Mouse (Mus musculus) megakaryocyte, adult 5-6 weeks (primary cell): Measurements from ENCODE around the gene CK137956. TPM values are rescaled to one million over a fixed set of nuclear protein-coding genes. Genes with fewer than 3 reads are reported as not detected.

Source experiments
- ATAC-seq: 2 replicates; pipeline ENCODE4 v1.8.0; 2016; ENCODE audit warnings: mild to moderate bottlenecking, inconsistent platforms; ENCODE audit not compliant: poor library complexity, severe bottlenecking
- total RNA-seq, 2 experiments: library from RNA; stranded (forward) in 1 of 2; stranded (reverse) in 1 of 2; fragments of 153-499, 151-499 nt in 1 of 2; fragments of 221-1000, 200-1000 nt in 1 of 2; gene quantifications; 2 replicates each; pipeline versions ENCODE4 v1.2.3 to v1.2.4; 2015 to 2017

The CK137956 gene
- total RNA-seq (2015): not detected in 2 replicates
- not detected in 2 replicates for total RNA-seq (2017)

GRCm38 (mm10) chr4:127970901-127971868, at the start of gene CK137956:
TSS of gene CK137956 (minus strand) at chr4:127970951.
- no peak for ATAC-seq

DNA sequence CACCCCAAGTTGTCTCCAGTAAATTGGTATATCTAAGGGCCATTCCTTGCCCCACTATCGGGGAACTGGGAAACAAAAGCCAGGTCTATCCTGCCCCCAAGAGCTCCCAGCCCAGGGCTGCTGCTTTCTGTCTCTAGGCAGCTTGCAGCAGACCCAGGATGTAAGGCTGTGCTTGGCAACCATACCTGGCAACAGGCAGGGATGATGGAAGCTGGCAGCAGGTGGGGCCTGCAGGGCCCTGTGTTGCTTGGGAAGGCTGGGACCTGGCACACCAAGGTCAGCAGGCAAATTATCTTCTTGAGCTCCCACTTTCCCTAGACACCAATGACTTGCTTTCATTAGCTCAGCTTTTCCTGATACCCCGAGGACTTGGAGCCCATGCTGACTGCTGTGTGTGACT, 48.7 kb upstream of the CK137956 start:
- no peak for ATAC-seq

GRCm38 (mm10) chr4:128004797-128005452, 34.2 kb upstream of the CK137956 start:
- ATAC-seq: no peak

DNA sequence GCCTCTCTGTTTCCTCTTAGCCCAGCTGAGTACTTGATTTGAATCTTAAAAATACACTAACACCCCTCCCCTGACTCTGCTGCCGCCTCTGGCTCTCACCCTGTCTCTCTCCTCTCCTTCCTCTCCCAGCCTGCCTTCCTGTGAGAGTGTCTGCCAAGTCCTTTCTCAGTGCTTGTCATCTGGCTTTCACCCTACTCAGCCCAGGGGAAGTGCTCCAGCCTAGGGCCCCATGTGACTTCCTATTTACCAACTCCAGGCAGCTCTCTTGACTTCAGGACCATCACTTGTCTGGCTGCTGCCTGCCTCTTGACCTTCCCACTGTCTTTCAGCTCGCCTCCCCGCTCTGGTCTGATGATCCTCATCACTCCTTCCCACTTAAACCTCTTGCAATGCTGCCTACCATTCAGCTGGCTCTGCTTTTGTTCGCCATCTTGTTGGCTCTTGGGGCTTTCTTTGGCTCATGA, 31.9 kb upstream of the CK137956 start:
- no peak for ATAC-seq

- no peak for ATAC-seq
These were observed 28.5 kb upstream of the CK137956 start for GRCm38 (mm10) chr4:127999281-127999680.

DNA sequence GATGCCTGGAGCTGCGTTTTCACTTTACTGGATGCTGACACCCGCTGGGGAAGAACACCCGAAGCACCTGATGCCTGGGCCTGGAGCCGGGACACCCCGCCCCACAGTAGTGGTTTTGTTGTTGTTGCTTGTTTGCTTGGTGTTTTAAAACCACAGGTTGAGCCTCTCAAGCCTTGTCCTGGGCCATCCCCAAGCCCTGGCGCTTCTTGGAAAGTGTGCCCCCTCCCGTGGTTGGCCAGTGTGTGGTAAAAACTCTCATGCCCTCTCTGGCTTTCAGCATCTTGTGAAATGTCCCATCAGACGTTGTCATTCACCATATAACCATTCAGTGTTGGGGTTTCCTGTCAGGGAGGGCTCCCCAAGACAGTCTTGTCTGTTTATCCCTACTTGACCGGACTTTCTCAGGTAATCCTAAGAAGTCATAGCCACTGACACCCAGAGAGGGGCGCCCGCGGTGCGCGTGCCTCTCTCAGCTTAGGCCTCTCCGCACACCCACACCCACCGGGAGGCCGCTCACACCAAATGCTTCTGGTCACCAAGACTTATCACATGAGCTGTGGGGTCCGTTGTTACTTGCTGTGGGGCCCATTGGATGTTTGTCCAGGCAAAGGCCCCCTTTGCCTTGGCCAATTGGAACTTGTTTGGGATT, 18.7 kb upstream of the CK137956 start:
- no peak for ATAC-seq

DNA sequence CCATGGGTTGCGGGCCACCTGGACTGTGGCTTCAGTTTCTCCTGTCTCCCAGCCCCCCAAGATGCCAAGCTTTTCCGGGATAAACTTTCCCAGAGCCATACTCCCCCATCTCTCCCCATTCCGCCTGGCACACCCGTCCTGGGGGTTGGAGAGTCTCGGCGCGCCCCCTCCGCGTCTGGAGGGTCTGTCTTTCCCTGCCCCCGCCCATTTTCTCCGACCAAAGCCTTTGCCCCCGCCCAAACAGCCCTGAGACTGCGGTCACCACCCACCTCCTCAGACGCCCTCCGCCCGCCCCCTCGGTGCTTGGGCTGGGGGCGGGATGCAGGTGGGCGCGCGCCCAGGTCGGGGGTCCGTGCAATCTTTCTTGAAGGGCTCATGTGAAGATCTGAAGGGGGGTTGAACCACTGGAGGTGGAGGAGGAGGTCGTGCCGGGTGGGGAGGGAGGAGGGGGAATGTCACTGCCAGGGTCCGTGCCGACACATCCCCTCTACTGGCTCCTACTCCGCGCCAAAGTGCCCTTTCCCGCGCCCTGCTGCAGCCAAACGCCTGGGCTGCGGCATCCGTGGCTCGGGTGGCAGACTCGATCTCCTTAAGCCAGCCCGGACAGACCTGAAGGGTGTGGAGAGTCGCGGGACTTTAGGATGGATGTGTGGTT, 17.9 kb upstream of the CK137956 start:
- no peak for ATAC-seq

GRCm38 (mm10) chr4:127987784-127988455, 17.2 kb upstream of the CK137956 start, which contains the start of gene Csmd2:
TSS of gene Csmd2 (plus strand) at chr4:127987857.
- ATAC-seq: no peak

GRCm38 (mm10) chr4:127987270-127987669, 16.5 kb upstream of the CK137956 start:
- ATAC-seq: no peak

GRCm38 (mm10) chr4:127986491-127987075, 15.8 kb upstream of the CK137956 start:
- ATAC-seq: no peak

GRCm38 (mm10) chr4:127985874-127986273, 15.1 kb upstream of the CK137956 start:
- ATAC-seq: no peak

DNA sequence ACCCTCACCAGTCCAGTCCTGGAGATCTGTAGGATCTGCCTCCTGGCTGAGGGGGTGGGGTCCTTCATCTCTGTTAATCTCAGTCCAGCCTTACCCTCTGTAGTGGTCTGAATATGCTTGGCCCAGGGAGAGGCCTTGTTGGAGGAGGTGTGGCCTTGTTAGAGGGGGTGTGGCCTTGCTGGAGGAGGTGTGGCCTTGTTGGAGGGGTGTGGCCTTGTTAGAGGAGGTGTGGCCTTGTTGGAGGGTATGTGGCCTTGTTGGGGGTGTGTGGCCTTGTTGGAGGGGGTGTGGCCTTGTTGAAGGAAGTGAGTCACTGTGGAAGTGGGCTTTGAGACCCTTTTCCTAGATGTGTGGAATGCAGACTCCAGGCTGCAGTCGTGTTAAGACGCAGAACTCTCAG, 13.7 kb upstream of the CK137956 start:
- no peak for ATAC-seq

GRCm38 (mm10) chr4:127981125-127981524, 10.4 kb upstream of the CK137956 start:
- ATAC-seq: no peak

- no peak for ATAC-seq
These were observed 2.2 kb upstream of the CK137956 start for GRCm38 (mm10) chr4:127972976-127973375.

GRCm38 (mm10) chr4:127970018-127970421, 731 bp downstream of the CK137956 start:
- no peak for ATAC-seq

- ATAC-seq: no peak
These were observed 1.6 kb downstream of the CK137956 start for GRCm38 (mm10) chr4:127969101-127969500.

DNA sequence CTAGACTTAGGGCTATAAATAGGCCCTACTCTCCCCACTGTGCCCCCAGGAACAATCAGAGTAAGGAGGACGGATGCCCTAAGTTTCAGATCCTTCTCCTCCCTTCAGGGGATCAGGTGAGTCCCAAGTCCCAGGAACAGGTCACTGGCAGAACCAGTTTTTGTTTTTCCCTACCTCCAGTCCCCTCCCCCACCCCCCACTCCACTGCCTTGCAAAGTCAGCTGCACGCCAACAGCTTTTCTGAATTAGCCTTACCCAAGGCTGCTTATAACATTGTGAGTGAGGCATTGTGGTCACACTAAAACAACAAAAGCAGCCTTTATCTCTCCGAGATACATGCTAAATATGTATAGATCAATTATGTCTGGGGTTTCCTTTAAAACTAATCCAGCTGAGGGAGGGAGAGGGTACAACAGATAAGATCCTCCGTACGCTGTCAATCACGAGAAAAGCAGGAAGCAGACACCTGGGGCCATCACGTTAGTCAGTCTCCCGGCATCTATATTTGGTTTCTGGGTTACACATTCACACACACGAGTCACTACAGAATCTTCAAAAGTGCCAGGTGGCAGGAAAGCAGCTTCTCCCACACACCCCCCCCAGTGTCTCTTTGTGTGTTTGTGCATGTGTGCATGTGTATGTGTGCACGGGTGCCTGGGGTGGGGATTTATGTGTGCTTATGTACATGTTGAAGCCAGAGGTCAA, 17.6 kb downstream of the CK137956 start:
- no peak for ATAC-seq

GRCm38 (mm10) chr4:127947696-127948095, 23.1 kb downstream of the CK137956 start:
- ATAC-seq: no peak

DNA sequence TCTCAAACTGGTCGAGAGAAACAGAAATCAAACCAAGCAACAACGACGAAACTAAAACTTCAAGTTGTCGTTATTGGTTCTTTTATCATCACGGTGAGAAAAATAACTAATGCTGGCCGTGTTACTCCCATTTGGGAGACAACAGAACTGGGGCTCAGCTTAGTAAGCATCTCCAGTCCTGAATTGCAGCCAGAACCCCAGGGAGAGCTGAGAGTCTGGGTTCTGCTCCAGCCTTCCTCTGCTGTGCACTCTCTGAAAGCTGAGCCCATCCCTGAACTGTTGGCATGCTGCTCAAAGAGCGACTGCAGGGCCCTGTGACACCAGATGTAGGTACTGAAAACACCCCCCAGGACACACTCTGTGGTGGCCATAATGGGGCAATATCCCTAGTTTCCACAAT, 33.3 kb downstream of the CK137956 start:
- ATAC-seq: no peak
